Mouse (Mus musculus): ENCODE data around the gene Rad51d.

GRCm38 (mm10) chr11:82855327-82855973, 35.0 kb downstream of the Rad51d start:
- no peak for TF ChIP-seq CTCF (IDR thresholded peaks at IDR 0.05; ENCODE audit: extremely low read depth, insufficient read length, insufficient replicate concordance, low read depth, low read length)
- TF ChIP-seq POLR2A (IDR thresholded peaks at IDR 0.05; ENCODE audit: low read depth, low read length): no peak
